Mouse (Mus musculus): Measurements from ENCODE around the gene Gpx1. TPM values are rescaled to one million over a fixed set of nuclear protein-coding genes. Genes with fewer than 3 reads are reported as not detected.

Gene Gpx1
- 10 to 100 TPM; 54.9 to 69.4 TPM for total RNA-seq (2021)
- long read RNA-seq, experiment 1, transcript Gpx1-201 (2 exons, 1,072 nt) = major isoform, 21 of 22 reads
- long read RNA-seq, experiment 1, partial matches to known transcripts = 0 of 22 reads
- long read RNA-seq, experiment 1, other reads (novel, unspliced or antisense) = 1 of 22 reads
- long read RNA-seq, experiment 2, transcript Gpx1-201 (2 exons, 1,072 nt) = major isoform, 32 of 35 reads
- long read RNA-seq, experiment 2, partial matches to known transcripts = 0 of 35 reads
- long read RNA-seq, experiment 2, other reads (novel, unspliced or antisense) = 2 of 35 reads

DNA sequence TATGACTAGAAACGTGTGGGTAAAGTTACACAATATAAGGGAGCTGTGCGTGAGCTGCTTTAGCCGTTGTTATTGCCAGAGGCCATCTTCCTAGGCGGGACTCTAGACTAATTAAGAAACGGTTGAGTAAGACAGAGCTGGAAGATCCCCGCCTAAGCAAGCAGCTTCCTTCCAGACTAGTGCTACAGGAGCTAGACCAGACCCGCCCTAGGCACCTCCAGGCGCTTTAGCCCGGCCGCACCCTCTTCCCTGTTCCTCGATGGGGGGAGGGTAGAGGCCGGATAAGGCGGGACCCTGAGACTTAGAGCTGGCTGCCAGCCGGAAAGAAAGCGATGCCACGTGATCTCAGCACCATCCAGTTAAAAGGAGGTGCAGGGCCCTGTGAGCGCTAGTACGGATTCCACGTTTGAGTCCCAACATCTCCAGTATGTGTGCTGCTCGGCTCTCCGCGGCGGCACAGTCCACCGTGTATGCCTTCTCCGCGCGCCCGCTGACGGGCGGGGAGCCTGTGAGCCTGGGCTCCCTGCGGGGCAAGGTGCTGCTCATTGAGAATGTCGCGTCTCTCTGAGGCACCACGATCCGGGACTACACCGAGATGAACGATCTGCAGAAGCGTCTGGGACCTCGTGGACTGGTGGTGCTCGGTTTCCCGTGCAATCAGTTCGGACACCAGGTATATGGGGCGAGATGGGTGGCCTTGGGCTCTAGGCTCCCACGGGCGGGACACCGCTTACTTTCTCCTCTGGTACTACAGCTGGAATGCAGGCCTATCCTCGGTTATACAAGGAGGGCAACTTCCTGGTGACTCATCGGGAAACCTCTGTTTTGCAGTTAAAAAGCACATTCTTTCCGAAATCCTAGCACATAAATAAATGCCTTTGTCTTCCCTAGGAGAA is at the start of gene Gpx1:
Gene Gpx1, plus strand, starts transcription at position 18 of the 896 bp plus-strand sequence.
- H3K27ac ChIP-seq = peak within 1 kb of the TSS; percentile 96
- intact Hi-C loops (cut with DNase I) = no loop called here
- TF ChIP-seq CTCF (IDR thresholded peaks at IDR 0.05) = peak; percentile 4; the same call in 1 of the 2 replicates
- H3K4me3 ChIP-seq = peak within 1 kb of the TSS; percentile 78
- DNase-seq = peak; percentile 93

DNA sequence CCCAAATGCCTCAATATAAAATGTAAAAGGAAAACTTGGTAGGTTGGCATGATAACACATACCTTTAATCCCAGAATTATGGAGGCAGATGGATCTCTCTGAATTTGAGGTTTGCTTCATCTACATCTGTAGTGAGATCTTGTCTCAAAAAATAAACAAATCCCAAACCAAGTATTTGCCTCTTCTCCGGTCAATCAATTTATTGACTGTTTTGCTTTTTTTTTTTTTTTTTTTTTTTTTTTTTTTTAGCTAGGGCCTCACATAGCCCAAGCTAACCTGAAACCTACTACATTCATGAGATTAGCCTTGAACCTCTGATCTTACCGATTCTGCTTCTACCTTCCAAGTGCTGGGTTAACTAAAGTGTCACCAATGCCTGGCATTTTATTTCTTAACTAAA is 49.4 kb upstream of the Gpx1 start:
- intact Hi-C loops (cut with DNase I) = loop anchor here (5.0 kb wide), 1 partner anchor 123 kb away; no protein-coding TSS in a partner anchor
- no peak for DNase-seq
- Histone ChIP-seq H3K27ac (peak overlapping the region; percentile 91; the same call in 1 of the 2 replicates), H3K4me3 (no peak overlapping the region)
- no peak for TF ChIP-seq CTCF (IDR thresholded peaks at IDR 0.05)

DNA sequence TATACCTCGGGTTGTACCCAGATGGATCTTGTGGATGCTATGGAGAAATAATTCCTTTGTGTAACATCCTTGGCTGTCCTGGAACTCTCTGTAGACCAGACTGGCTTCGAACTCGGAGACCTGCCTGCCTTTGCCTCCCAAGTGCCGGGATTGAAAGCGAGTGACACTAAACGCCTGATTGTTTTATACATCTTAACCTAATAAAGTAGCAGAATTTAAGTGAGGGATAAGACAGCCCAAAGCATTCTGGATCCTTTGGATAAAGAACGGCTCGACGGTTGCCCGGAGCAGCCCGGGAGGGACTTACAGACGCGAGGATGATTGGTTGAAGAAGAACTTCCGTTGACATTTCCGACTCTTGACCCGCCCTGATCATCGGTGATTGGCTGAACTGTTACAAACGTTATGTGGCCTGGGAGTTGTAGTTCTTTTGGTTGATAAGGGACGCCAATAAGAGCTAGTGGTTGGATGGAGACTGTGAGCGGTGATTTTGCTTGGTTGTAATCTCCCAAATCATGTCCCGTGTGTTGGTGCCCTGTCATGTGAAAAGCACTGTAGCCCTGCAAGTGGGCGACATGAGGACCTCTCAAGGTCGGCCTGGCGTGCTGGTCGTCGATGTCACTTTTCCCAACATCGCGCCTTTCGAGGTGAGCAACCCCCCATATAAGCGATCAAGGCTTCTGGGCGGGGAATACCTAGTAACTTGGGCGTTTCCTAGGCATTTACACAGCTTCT is 48.5 kb upstream of the Gpx1 start, which contains the start of gene Nicn1:
Gene Nicn1, plus strand, starts transcription at position 414 of the 735 bp plus-strand sequence.
- Histone ChIP-seq H3K4me3 (peak within 1 kb of the TSS; percentile 79), H3K27ac (peak within 1 kb of the TSS; percentile 91)
- peak; percentile 91 for DNase-seq
- intact Hi-C loops (cut with DNase I) = no loop called here
- TF ChIP-seq CTCF (IDR thresholded peaks at IDR 0.05) = no peak

DNA sequence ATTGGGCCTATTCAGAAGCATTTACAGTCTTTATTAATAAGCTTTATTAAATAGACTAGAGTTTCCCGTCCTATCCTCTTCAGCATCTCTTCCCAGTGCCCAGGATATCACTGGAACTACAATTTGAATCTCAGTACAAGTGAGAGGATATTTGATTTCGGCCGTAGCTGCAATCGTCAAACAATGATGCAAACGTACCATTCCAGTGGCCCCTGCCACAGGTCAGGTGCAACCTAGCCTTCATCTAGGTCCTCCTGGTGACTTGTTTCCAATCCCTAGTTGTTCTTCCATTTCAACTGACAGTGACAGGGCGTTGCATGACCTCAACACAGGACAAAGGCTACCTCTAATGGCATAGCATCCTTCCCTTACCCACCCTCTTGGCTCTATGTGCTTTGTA is 47.9 kb upstream of the Gpx1 start:
- Histone ChIP-seq H3K27ac (peak overlapping the region; percentile 91), H3K4me3 (peak overlapping the region; percentile 79)
- no peak for TF ChIP-seq CTCF (IDR thresholded peaks at IDR 0.05)
- DNase-seq = no peak
- intact Hi-C loops (cut with DNase I) = no loop called here

DNA sequence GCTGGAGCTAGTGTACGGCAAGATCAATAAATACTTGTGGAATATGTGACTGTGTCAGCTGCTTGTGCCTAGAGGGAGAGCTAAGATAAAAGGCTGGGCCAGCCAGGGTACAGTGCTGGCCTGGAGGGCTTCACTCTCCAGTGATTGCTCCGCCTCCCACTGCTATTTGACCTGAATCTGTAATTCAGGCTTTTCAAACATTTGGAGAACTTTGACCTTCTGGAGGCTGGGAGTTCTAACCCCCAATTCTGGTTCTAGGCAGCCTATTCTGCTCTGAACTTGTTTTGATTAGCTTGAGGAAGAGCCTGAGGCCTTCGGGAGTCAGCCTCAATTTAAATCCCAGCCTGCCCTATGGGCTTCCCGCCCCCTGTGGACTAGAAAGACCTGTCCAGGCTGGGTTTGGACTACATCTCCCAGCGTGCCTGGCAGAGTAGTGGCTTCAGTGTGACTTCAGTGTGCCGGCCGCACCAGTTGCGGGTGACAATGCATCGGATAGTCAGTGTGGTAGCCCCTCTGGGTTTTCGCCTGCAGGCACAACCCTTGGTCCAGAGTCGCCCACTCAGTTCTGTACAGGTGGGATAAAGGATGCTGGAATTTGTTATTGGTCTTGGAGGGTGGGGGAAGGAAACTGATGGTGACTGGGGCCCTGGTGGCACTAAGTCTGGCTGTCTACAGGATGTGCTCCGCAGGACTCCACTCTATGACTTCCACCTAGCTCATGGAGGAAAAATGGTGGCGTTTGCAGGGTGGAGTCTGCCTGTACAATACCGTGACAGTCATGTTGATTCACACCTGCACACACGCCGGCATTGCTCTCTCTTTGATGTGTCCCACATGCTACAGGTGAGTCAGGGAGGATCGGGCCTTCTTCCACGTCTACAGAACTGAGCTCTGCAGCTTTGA is 42.0 kb upstream of the Gpx1 start, which contains the start of gene Amt:
Gene Amt, plus strand, starts transcription at position 401 of the 903 bp plus-strand sequence.
- no peak for TF ChIP-seq CTCF (IDR thresholded peaks at IDR 0.05)
- no peak for DNase-seq
- intact Hi-C loops (cut with DNase I) = no loop called here
- Histone ChIP-seq H3K4me3 (peak within 1 kb of the TSS; percentile 41; the same call in 1 of the 2 replicates), H3K27ac (no peak within 1 kb of the TSS)

DNA sequence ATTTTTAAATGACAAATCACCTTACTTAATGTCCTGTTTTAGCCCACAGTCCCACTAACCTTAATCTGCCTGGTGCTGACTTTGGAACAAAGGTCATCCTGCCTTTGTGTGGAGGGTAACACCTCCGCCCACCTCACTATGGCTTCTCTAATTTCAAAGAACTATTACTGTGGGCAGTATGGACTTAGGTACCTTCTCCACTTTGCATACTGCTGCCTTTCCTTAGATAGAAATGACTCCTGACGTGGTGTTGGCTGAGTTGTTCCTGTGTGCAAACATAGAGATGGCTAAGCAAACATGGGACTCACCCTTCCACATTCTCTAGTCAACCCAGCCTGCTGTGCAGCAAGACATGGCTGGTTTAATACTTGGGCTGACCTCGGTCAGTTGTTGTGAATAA is 36.9 kb upstream of the Gpx1 start:
- H3K4me3 ChIP-seq = no peak overlapping the region
- no peak for DNase-seq
- no peak overlapping the region for H3K27ac ChIP-seq
- TF ChIP-seq CTCF (IDR thresholded peaks at IDR 0.05) = no peak
- intact Hi-C loops (cut with DNase I) = no loop called here

DNA sequence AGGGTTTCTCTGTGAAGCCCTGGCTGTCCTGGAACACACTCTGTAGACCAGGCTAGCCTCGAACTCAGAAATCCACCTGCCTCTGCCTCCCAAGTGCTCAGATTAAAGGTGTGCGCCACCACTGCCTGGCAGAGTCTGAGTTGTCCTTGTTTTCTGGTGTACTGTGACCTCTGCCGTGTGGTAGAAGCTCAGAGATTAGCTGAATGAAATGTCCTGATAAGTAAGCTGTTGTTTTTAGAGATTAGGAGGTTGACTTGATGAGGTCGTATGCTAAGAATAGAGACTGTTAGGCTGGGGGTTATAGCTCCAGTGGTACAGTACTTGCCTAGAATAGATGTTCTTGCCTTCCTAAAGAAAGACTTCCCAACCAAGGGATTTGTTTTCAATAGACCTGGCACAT is 34.0 kb upstream of the Gpx1 start:
- no peak for DNase-seq
- intact Hi-C loops (cut with DNase I) = no loop called here
- Histone ChIP-seq H3K27ac (peak overlapping the region; percentile 100), H3K4me3 (peak overlapping the region; percentile 100)
- no peak for TF ChIP-seq CTCF (IDR thresholded peaks at IDR 0.05)

DNA sequence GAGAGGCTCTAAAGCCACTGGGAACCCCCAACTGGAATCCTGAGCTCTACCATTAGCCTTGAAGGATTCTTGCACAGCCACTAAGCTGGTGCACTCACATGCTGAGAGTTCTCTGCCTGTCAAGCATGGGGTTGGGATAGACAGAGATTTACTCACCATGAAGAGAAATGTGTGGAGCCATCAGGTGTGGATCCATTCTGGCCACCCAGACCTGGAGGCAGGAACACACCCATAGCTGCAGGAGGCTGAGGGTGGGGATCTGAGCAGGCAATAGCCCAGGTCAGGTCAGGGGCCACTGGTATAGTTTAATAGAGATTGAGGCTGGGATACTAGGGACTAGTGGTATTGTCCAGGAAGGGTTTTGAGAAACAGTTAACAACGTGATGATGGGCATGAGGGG is 33.5 kb upstream of the Gpx1 start:
- no peak for TF ChIP-seq CTCF (IDR thresholded peaks at IDR 0.05)
- DNase-seq = peak; percentile 28
- intact Hi-C loops (cut with DNase I) = no loop called here
- Histone ChIP-seq H3K4me3 (peak overlapping the region; percentile 100), H3K27ac (peak overlapping the region; percentile 100)

DNA sequence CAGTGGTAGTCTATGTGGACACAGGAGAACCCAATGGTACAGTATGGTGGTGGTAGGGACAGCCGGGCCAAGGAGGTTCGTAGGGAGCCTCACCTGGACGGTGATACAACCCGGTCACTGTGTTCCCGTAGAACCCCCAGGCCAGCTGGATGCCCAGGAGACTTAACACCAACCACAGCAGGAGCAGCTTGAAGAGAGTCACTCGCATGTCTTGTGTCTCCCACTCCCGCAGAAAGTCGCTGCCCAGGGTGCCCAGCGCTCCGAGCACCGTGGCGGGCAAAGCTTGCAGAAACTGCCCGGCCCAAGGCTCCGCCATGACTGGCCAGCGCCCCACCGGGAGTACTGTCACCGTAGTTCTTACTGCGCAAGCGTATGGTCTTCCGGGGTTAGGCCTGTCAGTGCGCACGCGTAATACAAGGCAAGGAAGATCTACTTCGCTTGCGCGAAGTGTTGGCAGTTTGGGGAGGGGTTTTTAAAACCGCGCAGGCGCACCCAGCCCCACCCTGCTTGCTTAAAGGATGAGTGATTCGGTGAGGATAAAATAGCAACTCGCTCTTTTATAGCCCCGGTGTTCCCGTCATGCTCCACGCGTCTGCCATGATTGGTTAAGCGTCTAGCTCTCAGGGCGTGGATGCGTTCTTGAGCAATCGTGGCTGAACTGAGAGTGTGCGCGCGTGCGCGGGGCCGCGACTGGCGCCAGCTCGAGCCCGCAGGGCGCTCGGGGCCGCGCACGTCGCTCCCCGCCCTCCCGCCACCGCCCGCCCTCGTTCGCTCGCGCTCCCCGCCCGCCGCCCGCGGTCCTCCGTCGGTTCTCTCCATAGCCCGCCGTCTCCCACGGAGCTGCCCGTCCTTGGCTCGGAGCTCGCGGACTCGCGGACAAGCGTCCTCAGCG is 32.8 kb upstream of the Gpx1 start, which contains the start of the genes Rhoa and Tcta:
Gene Rhoa, plus strand, starts transcription at position 501 of the 892 bp plus-strand sequence.
Gene Tcta, minus strand, starts transcription at position 532 of the 892 bp plus-strand sequence.
- intact Hi-C loops (cut with DNase I) = loop anchor here (2.0 kb wide), 1 partner anchor 43 kb away; no protein-coding TSS in a partner anchor
- peak; percentile 98 for DNase-seq
- no peak for TF ChIP-seq CTCF (IDR thresholded peaks at IDR 0.05)

DNA sequence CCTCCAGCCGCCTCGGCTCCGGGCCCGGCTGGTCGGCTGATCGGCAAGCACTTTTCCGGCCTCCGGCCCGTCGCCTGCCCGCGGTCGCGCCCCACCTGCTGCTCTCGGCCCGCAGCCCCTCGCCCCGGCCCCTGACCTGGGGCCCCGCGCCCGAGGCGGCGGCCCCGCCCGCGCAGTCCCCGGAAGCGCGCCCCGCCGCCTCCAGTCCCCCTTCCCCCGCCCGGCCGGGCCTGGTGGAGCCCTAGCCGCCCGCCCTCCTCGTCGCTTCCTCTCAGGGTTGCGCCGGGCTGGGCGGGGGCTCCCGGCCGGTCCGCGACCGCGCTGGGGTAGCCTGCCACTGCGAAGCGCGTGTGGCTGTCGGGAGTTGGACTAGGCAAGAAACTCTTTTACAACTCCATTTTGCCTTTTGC is 32.1 kb upstream of the Gpx1 start:
- intact Hi-C loops (cut with DNase I) = loop anchor here (2.0 kb wide), 1 partner anchor 42 kb away; no protein-coding TSS in a partner anchor
- no peak for TF ChIP-seq CTCF (IDR thresholded peaks at IDR 0.05)
- DNase-seq = peak; percentile 94
- Histone ChIP-seq H3K4me3 (peak overlapping the region; percentile 100), H3K27ac (peak overlapping the region; percentile 100)

More for the DNA sequence above, 32.8 kb upstream of the Gpx1 start, which contains the start of the genes Rhoa and Tcta:
- Histone ChIP-seq H3K4me3 (peak within 1 kb of the TSS; percentile 100), H3K27ac (peak within 1 kb of the TSS; percentile 100)
